Mouse (Mus musculus) inflammation-experienced regulatory T-cells, adult 16 weeks (primary cell): Measurements from ENCODE around the gene Cyren. TPM values are rescaled to one million over a fixed set of nuclear protein-coding genes. Genes with fewer than 3 reads are reported as not detected.

Experiments used
- polyA plus RNA-seq: library from polyadenylated mRNA; unstranded; fragments of 100-300 nt; shearing (Covaris generic); gene quantifications from one replicate; pipeline ENCODE4 v1.2.1, GENCODE M21; 2017

The Cyren gene
- 9.9 TPM for polyA plus RNA-seq

DNA sequence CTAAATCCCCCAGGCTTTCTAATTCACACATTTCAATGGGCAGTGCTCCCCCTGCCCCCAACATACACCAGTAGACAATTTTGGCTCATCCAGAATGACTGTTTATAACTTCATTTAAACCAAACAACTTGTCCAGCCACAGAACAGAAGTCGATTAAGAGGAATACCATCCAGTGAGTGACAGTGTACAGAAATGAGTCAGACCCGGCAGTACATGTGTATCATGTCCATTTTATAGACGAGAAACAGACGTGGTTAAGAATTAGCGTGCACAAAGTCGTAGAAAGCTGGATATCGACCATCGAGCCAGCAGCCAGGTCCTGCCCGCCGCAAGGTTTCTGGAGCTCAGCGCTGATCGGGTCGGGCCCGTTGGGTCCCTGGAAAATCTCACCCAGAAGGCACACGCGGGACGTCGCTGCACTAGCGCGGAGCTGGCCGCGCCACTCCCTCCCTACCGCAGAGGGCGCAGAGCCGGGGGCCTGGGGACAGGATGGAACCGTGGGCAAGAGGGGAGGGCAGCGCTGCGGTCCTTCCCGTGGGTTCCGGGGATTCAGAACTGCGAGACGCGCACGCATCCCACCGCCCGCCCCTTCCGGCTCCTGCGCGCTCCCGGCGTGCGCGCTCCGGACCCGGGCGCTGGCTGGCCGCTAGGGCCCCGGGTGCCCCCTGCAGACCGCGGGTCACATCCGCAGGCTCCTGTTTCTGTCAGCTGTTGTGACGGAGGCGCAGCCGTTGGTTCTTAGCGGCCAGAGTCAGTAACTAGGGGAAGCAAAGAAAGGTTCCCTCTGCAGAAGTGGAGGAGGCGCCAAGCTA lies at the start of gene Cyren:
Cyren (minus strand) TSS at position 552 of the 813 bp plus-strand sequence.

GRCm38 (mm10) chr6:34919956-34920355 lies 42.1 kb upstream of the Cyren start, which contains the start of gene Stra8:
Gene Stra8 (plus strand): TSS chr6:34920163.

DNA sequence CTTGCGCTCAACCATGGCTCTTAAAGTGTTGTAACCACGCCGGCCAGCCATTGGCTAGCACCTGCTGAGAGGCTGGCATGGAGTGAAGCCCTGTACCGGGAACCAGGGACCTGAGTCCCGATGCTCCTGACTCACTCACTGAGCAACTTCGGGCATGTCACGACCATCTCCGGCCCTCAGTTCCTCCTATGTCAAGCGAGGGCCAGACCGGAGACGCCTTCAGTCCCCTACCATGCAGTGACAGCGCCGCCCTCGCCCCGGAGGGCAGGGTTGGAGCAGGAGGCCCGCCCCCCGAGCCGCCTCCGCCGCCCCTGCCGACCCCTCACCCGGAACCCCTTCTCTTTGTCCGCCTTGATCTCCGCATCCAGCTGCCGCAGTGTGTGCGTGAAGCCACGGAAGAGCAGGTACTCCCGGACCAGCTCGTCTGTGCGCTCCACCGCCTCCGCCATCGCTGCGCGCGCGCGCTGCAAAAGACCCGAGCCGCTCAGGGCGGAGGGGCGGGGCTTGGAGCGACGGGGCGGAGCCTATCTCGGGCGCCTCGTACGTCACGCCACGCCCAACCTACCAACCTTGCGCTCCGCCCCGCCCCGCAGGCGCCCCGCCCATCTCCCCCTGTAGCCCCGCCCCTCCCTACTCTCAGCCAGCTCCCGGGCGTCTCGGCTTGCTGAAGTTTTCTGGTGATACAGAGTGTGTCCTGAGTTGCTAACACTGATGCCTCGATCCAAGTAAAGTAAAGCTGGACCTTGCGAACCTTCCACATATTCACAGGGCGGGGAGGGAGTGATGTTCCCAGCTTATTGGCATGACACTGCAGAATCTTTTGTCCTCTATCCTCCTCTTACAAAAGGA lies 32.7 kb upstream of the Cyren start, which contains the start of gene Wdr91:
Wdr91 (minus strand) TSS at position 506 of the 849 bp plus-strand sequence.

GRCm38 (mm10) chr6:34862791-34863403 lies 15.0 kb downstream of the Cyren start, which contains the start of gene Tmem140:
Gene Tmem140 (plus strand): TSS chr6:34863146.

Other genes with a start within 250 kb of the Cyren start
- gene Agbl3, start 97.6 kb downstream of the Cyren start, polyA plus RNA-seq = 1.5 TPM
- gene Tmem140, start 14.9 kb downstream of the Cyren start, polyA plus RNA-seq = 22.6 TPM
- gene Wdr91, start 32.8 kb upstream of the Cyren start, polyA plus RNA-seq = 31.7 TPM
- not detected for gene Stra8, start 42.1 kb upstream of the Cyren start, polyA plus RNA-seq
- gene Slc23a4, start 110.3 kb upstream of the Cyren start, polyA plus RNA-seq = 0.94 TPM